Mouse (Mus musculus): ENCODE measurements at regions not wholly inside any gene's neighbourhood (a gene's known extent, or its start where the extent isn't known, plus 50 kb on each side); places are given as distances from the start of the nearest gene placed in this dataset.

- TF ChIP-seq CTCF (IDR thresholded peaks at IDR 0.05; ENCODE audit: low read depth, low read length) (no peak), POLR2A (IDR thresholded peaks at IDR 0.05; ENCODE audit: extremely low read depth, insufficient read depth, low read length) (no peak)
These were observed 120.1 kb downstream of the 1810010D01Rik start for GRCm38 (mm10) chr7:145087790-145088189.

All from liver, adult 2 months (tissue).